In the genomic region with DNA sequence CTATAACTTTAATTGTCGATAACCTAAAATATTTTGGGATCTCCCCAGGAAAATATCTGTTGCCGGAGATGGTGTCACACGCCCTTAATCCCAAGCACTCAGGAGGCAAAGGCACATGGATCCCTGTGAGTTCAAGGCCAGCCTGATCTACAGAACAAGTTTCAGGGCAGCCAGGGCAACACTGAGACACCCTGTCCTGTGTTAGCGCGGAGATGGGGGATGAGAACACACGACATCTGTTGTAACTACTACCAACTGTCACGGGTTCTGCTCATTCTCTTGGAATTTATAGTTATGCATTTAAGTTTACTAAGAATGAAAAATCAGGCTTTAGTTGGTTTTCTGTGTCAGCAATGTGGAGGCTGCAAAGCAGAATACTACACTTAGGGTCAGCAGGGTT, we compare ENCODE assay signal across 8 mouse cellular contexts. TPM values are rescaled to one million over a fixed set of nuclear protein-coding genes. Genes with fewer than 3 reads are reported as not detected.
A peak's percentile ranks its signal among the peaks of the same experiment; 100 is the strongest.
DNase-seq lines count a peak whose midpoint lies in the region; ATAC-seq and TF ChIP-seq lines count a peak whose summit lies in the region.

No protein-coding gene starts in this region.

- no peaks in the 10 kb centered on the region for H3K9me3 ChIP-seq in CH12.LX (replicated peaks; ENCODE audit: low read length)
- H3K9me3 ChIP-seq in forebrain, embryonic 16.5 days (ENCODE audit: control insufficient read depth, low read length) = no peaks in the 10 kb centered on the region
- no peaks in the 10 kb centered on the region for H3K9me3 ChIP-seq in liver, postnatal 0 days (ENCODE audit: low read length)

- DNase-seq in frontal cortex, postnatal 36 days (ENCODE audit: low spot score in 2 of 2) = no peak
- DNase-seq in CH12.LX (ENCODE audit: extremely low read depth) = no peak
- no peak for DNase-seq in liver, postnatal 0 days
- no peak for DNase-seq in thymus, postnatal 0 days (ENCODE audit: low spot score)
- no peak for DNase-seq in right cerebral cortex, postnatal 4 days
- no peak for DNase-seq in spleen, adult 18-20 months

- no peak for TF ChIP-seq RAD21 in CH12.LX (IDR thresholded peaks at IDR 0.05; ENCODE audit: low read depth, low read length)

- H3K4me3 ChIP-seq in CH12.LX (replicated peaks in 1 of 3; ENCODE audit: low read depth in 2 of 3, low read length in 2 of 3, poor library complexity in 1 of 3) = peak overlapping the region; percentile 10 to 84 (median 30)
- H3K4me3 ChIP-seq in forebrain, embryonic 16.5 days (replicated peaks; ENCODE audit: low read length) = peak overlapping the region; percentile 90
- peak overlapping the region; percentile 79 for H3K4me3 ChIP-seq in liver, postnatal 0 days (ENCODE audit: low read depth, low read length)

- no peak for TF ChIP-seq CTCF in CH12.LX (conservative IDR thresholded peaks at IDR 0.05 in 1 of 2, IDR thresholded peaks at IDR 0.05 in 1 of 2; ENCODE audit: low read depth in 2 of 2, low read length in 2 of 2)
- no peak for TF ChIP-seq CTCF in liver, postnatal 0 days (IDR thresholded peaks at IDR 0.05; ENCODE audit: low read depth)

- peak overlapping the region; percentile 64 for H3K4me2 ChIP-seq in CH12.LX (ENCODE audit: insufficient read depth, low read depth, poor library complexity, severe bottlenecking)
- peak overlapping the region; percentile 52 for H3K4me2 ChIP-seq in forebrain, embryonic 16.5 days (ENCODE audit: low read length)
- peak overlapping the region; percentile 100 for H3K4me2 ChIP-seq in liver, postnatal 0 days (ENCODE audit: low read depth, low read length)

- WGBS in forebrain, embryonic 16.5 days = 29% methylated on average over 7 of the region's 7 CpGs
- WGBS in liver, postnatal 0 days (ENCODE audit: insufficient replicate concordance) = 39% methylated on average over 7 of the region's 7 CpGs

- 0 out of 2 replicates have a peak, but pooled peaks have one; percentile 0 for ATAC-seq in frontal cortex, adult (ENCODE audit: low TSS enrichment)
- ATAC-seq in forebrain, embryonic 16.5 days = peak; percentile 27
- ATAC-seq in liver, postnatal 0 days = peak; percentile 4; the same call in 1 of the 2 replicates

- H3K4me1 ChIP-seq in CH12.LX (ENCODE audit: control insufficient read depth in 1 of 2, insufficient read depth in 2 of 2) = peaks cover 25 to 51% of the 10 kb centered on the region in 2 experiments
- peaks cover 27% of the 10 kb centered on the region for H3K4me1 ChIP-seq in forebrain, embryonic 16.5 days (replicated peaks; ENCODE audit: control insufficient read depth, insufficient read depth, low read length)
- H3K4me1 ChIP-seq in liver, postnatal 0 days (ENCODE audit: insufficient read depth) = peaks cover 26% of the 10 kb centered on the region

- TF ChIP-seq POLR2A in CH12.LX (IDR thresholded peaks at IDR 0.05; ENCODE audit: low read depth, low read length) = no peak

- peaks cover 0 to 25% of the 10 kb centered on the region in 2 experiments for H3K36me3 ChIP-seq in CH12.LX (replicated peaks in 1 of 2; ENCODE audit: control insufficient read depth in 1 of 2, insufficient read depth in 1 of 2, low read length in 1 of 2)
- no peaks in the 10 kb centered on the region for H3K36me3 ChIP-seq in forebrain, embryonic 16.5 days (ENCODE audit: control insufficient read depth, insufficient read depth)
- H3K36me3 ChIP-seq in liver, postnatal 0 days (replicated peaks; ENCODE audit: insufficient read depth, low read length) = peaks cover 1% of the 10 kb centered on the region; the same call in 1 of the 2 replicates

- dilution Hi-C loops in CH12.LX (cut with MboI; ENCODE audit: extremely low pct_ligation_motif_present, extremely low pct_unique_long_range_greater_than_20kb, low sequenced_read_pairs) = no loop called here

- H3K79me2 ChIP-seq in CH12.LX (replicated peaks; ENCODE audit: control insufficient read depth, extremely low read depth, insufficient read depth, poor library complexity, severe bottlenecking) = peaks cover 43% of the 10 kb centered on the region

- no peak overlapping the region for H3K27ac ChIP-seq in CH12.LX (ENCODE audit: insufficient read depth, low read depth)
- H3K27ac ChIP-seq in forebrain, embryonic 16.5 days (ENCODE audit: low read length) = peak overlapping the region; percentile 92
- no peak overlapping the region for H3K27ac ChIP-seq in liver, postnatal 0 days (ENCODE audit: low read depth)

- no peak for TF ChIP-seq EP300 in CH12.LX (IDR thresholded peaks at IDR 0.05; ENCODE audit: low read length)
- no peak for TF ChIP-seq EP300 in liver, postnatal 0 days (IDR thresholded peaks at IDR 0.05; ENCODE audit: low read depth)

- H3K9ac ChIP-seq in CH12.LX (ENCODE audit: insufficient read depth, low read depth) = 0 out of 2 replicates have a peak overlapping the region, but pooled peaks have one; percentile 47
- peak overlapping the region; percentile 35 for H3K9ac ChIP-seq in forebrain, embryonic 16.5 days (replicated peaks; ENCODE audit: low read depth, low read length)
- H3K9ac ChIP-seq in liver, postnatal 0 days (replicated peaks) = peak overlapping the region; percentile 70

- in situ Hi-C loops in CH12.LX (cut with MboI; ENCODE audit: low pct_ligation_motif_present, low pct_unique_long_range_greater_than_20kb, low sequenced_read_pairs) = no loop called here

- H3K27me3 ChIP-seq in CH12.LX (replicated peaks) = no peaks in the 10 kb centered on the region
- H3K27me3 ChIP-seq in forebrain, embryonic 16.5 days (replicated peaks; ENCODE audit: control insufficient read depth, insufficient read depth, low read length) = no peaks in the 10 kb centered on the region
- H3K27me3 ChIP-seq in liver, postnatal 0 days (ENCODE audit: insufficient read depth, low read length) = no peaks in the 10 kb centered on the region

TF ChIP-seq in CH12.LX, 34 proteins besides CTCF, POLR2A, EP300 and RAD21:
- no peak for TF ChIP-seq USF1 (IDR thresholded peaks at IDR 0.05; ENCODE audit: low read depth, low read length)
- TF ChIP-seq TBP (conservative IDR thresholded peaks at IDR 0.05; ENCODE audit: low read depth, low read length) = no peak
- no peak for TF ChIP-seq USF2 (conservative IDR thresholded peaks at IDR 0.05; ENCODE audit: low read depth, low read length)
- TF ChIP-seq GABPA (IDR thresholded peaks at IDR 0.05; ENCODE audit: insufficient replicate concordance, low read depth, low read length) = no peak
- TF ChIP-seq HCFC1 (IDR thresholded peaks at IDR 0.05; ENCODE audit: low read depth, low read length) = no peak
- TF ChIP-seq BHLHE40 (IDR thresholded peaks at IDR 0.05; ENCODE audit: low read depth, low read length) = no peak
- TF ChIP-seq NELFE (IDR thresholded peaks at IDR 0.05; ENCODE audit: low read depth, low read length) = no peak
- no peak for TF ChIP-seq IRF4 (IDR thresholded peaks at IDR 0.05; ENCODE audit: low read depth, low read length)
- TF ChIP-seq SIN3A (IDR thresholded peaks at IDR 0.05; ENCODE audit: low read length) = no peak
- TF ChIP-seq NRF1 (IDR thresholded peaks at IDR 0.05; ENCODE audit: low read depth, low read length) = no peak
- no peak for TF ChIP-seq KAT2A (IDR thresholded peaks at IDR 0.05; ENCODE audit: insufficient replicate concordance, low read length)
- TF ChIP-seq UBTF (IDR thresholded peaks at IDR 0.05; ENCODE audit: low read depth, low read length) = no peak
- no peak for TF ChIP-seq MAFK (IDR thresholded peaks at IDR 0.05; ENCODE audit: insufficient replicate concordance, low read length)
- no peak for TF ChIP-seq CHD1 (IDR thresholded peaks at IDR 0.05; ENCODE audit: low read depth, low read length)
- no peak for TF ChIP-seq MEF2A (IDR thresholded peaks at IDR 0.05; ENCODE audit: borderline replicate concordance, low read depth, low read length)
- no peak for TF ChIP-seq JUN (IDR thresholded peaks at IDR 0.05; ENCODE audit: insufficient read depth, low read depth, low read length)
- TF ChIP-seq JUND (conservative IDR thresholded peaks at IDR 0.05; ENCODE audit: low read depth, low read length) = no peak
- TF ChIP-seq RCOR1 (conservative IDR thresholded peaks at IDR 0.05; ENCODE audit: low read depth, low read length) = no peak

RNA-seq across cellular contexts. Expression of a gene that starts 0.5 kb away (rescaled TPM):
- total RNA-seq in CH12.LX (2012; rRNA removed) (313 and 333 TPM in 2 replicates), CH12.LX (2014; rRNA removed) (304 and 310 TPM in 2 replicates)
- polyA plus RNA-seq in CH12.LX (2012; ENCODE audit: insufficient read length, low read depth) = 310 and 344 TPM in 2 replicates
- 138 and 156 TPM in 2 replicates for polyA plus RNA-seq in forebrain, embryonic 16.5 days (2015; fragmentation: Nextera tagmentation; extraction: Ambion mirVana)
- polyA plus RNA-seq in liver, postnatal 0 days (2015; fragmentation: Nextera tagmentation; extraction: Ambion mirVana) = 18.9 and 23.3 TPM in 2 replicates
- 86.1 and 90.0 TPM in 2 replicates for polyA plus RNA-seq in thymus, postnatal 0 days (2015; fragmentation: Nextera tagmentation; extraction: Ambion mirVana)

Comparison
In these comparisons a context has a peak if more than half of its experiments do, and no peak if none do; other contexts are left out.
1. H3K4me3 ChIP-seq: peak in every context shown above with its lines; median percentile 90 in forebrain, embryonic 16.5 days; 79 in liver, postnatal 0 days; 30 in CH12.LX.